Mouse (Mus musculus): ENCODE results near the gene Psma5.

GRCm38 (mm10) chr3:108324837-108325236 lies 68.1 kb downstream of the Psma5 start:
- TF ChIP-seq CTCF (IDR thresholded peaks at IDR 0.05; ENCODE audit: low read depth) = no peak
- no peak for TF ChIP-seq EP300 (IDR thresholded peaks at IDR 0.05; ENCODE audit: low read depth)

Measured in liver, postnatal 0 days (tissue).